Mouse (Mus musculus) kidney, adult 9 months (tissue): ENCODE results near the gene Ndufs2.

Source experiments
- DNase-seq: peaks from one replicate; pipeline ENCODE4 v3.0.0; 2022

Gene Ndufs2

GRCm38 (mm10) chr1:171250680-171251593, at the start of gene Ndufs2:
Gene Ndufs2, minus strand, starts transcription at chr1:171251388.
- DNase-seq = no peak

GRCm38 (mm10) chr1:171298226-171298625, 47.0 kb upstream of the Ndufs2 start:
- no peak for DNase-seq

- DNase-seq = no peak
Measured at GRCm38 (mm10) chr1:171295063-171295402, 43.8 kb upstream of the Ndufs2 start.

GRCm38 (mm10) chr1:171294298-171295062, 43.3 kb upstream of the Ndufs2 start, which contains the start of gene Ufc1:
Gene Ufc1, minus strand, starts transcription at chr1:171295024.
- peak; percentile 92 for DNase-seq

- no peak for DNase-seq
Measured at GRCm38 (mm10) chr1:171293906-171294297, 42.7 kb upstream of the Ndufs2 start.

- peak; percentile 9 for DNase-seq
Measured at GRCm38 (mm10) chr1:171293351-171293750, 42.2 kb upstream of the Ndufs2 start.

- peak; percentile 10 for DNase-seq
Measured at GRCm38 (mm10) chr1:171288328-171288727, 37.1 kb upstream of the Ndufs2 start.

GRCm38 (mm10) chr1:171287136-171288081, 36.2 kb upstream of the Ndufs2 start, which contains the start of gene Usp21:
Gene Usp21, minus strand, starts transcription at chr1:171287991.
- DNase-seq = peak; percentile 96

- peak; percentile 28 for DNase-seq
Measured at GRCm38 (mm10) chr1:171286517-171286916, 35.3 kb upstream of the Ndufs2 start.

GRCm38 (mm10) chr1:171285096-171285892, 34.1 kb upstream of the Ndufs2 start:
- peak; percentile 10 for DNase-seq

GRCm38 (mm10) chr1:171284491-171284890, 33.3 kb upstream of the Ndufs2 start:
- peak; percentile 22 for DNase-seq

- DNase-seq = peak; percentile 14
Measured at GRCm38 (mm10) chr1:171283188-171284160, 32.3 kb upstream of the Ndufs2 start.

GRCm38 (mm10) chr1:171282086-171282805, 31.1 kb upstream of the Ndufs2 start:
- DNase-seq = peak; percentile 20

GRCm38 (mm10) chr1:171281528-171281923, 30.3 kb upstream of the Ndufs2 start:
- peak; percentile 85 for DNase-seq

- DNase-seq = peak; percentile 98
Measured at GRCm38 (mm10) chr1:171280916-171281527, 29.8 kb upstream of the Ndufs2 start, which contains the start of gene Ppox. Gene Ppox, minus strand, starts transcription at chr1:171281186.

- DNase-seq = peak; percentile 71
Measured at GRCm38 (mm10) chr1:171280250-171280915, 29.2 kb upstream of the Ndufs2 start.

GRCm38 (mm10) chr1:171279721-171280120, 28.5 kb upstream of the Ndufs2 start:
- DNase-seq = no peak

GRCm38 (mm10) chr1:171279012-171279705, 28.0 kb upstream of the Ndufs2 start:
- DNase-seq = no peak
